Mouse (Mus musculus) limb, embryonic 15.5 days (tissue): ENCODE data around the gene Bcl11a. TPM values are rescaled to one million over a fixed set of nuclear protein-coding genes. Genes with fewer than 3 reads are reported as not detected.
A peak's percentile ranks its signal among the peaks of the same experiment; 100 is the strongest.

Source experiments
- ATAC-seq: fragments of 200-750 bp; cut with Nextera tagmentation; 2 replicates; pipeline ENCODE4 v1.8.0; 2017; ENCODE audit warnings: low read depth, moderate TSS enrichment; ENCODE audit not compliant: insufficient number of reproducible peaks, low FRiP score, low TSS enrichment
- H3K27ac ChIP-seq: fragments of 300-500 bp; sonication (generic); 2 replicates; pipeline ENCODE4 v1.5.1; 2015; ENCODE audit warnings: moderate library complexity, mild to moderate bottlenecking, inconsistent platforms
- H3K27me3 ChIP-seq: fragments of 300-500 bp; sonication (generic); 2 replicates; pipeline ENCODE4 v1.6.1; 2015; ENCODE audit warnings: inconsistent platforms
- H3K36me3 ChIP-seq: fragments of 300-500 bp; sonication (generic); 2 replicates; pipeline ENCODE4 v1.6.1; 2015; ENCODE audit warnings: inconsistent platforms
- H3K4me1 ChIP-seq: fragments of 300-500 bp; sonication (generic); 2 replicates; pipeline ENCODE4 v1.6.1; 2015; ENCODE audit warnings: inconsistent platforms
- H3K4me2 ChIP-seq: fragments of 300-500 bp; sonication (generic); 2 replicates; pipeline ENCODE4 v1.6.1; 2015; ENCODE audit warnings: mild to moderate bottlenecking, inconsistent platforms
- H3K4me3 ChIP-seq: fragments of 300-500 bp; sonication (generic); 2 replicates; pipeline ENCODE4 v1.5.1; 2015; ENCODE audit warnings: mild to moderate bottlenecking, inconsistent platforms
- H3K9ac ChIP-seq: fragments of 300-500 bp; sonication (generic); 2 replicates; pipeline ENCODE4 v1.6.1; 2015; ENCODE audit warnings: inconsistent platforms
- H3K9me3 ChIP-seq: fragments of 300-500 bp; sonication (generic); 2 replicates; pipeline ENCODE4 v1.6.1; 2016; ENCODE audit warnings: inconsistent platforms
- WGBS: fragments of 180-500 bp; shearing (Covaris S2); methylation state at CpG from one replicate; pipeline ENCODE4 v1.1.7; 2015; 5-methylcytosine and 5-hydroxymethylcytosine counted together
- polyA plus RNA-seq: library from polyadenylated mRNA; unstranded; fragments of >200 nt; fragmentation: Nextera tagmentation; extraction: Ambion mirVana; gene quantifications from 2 replicates; pipeline ENCODE4 v1.2.1, GENCODE M21; 2015

The Bcl11a gene
- polyA plus RNA-seq, 1 experiment from 2014 or later, result 60.9 TPM

DNA sequence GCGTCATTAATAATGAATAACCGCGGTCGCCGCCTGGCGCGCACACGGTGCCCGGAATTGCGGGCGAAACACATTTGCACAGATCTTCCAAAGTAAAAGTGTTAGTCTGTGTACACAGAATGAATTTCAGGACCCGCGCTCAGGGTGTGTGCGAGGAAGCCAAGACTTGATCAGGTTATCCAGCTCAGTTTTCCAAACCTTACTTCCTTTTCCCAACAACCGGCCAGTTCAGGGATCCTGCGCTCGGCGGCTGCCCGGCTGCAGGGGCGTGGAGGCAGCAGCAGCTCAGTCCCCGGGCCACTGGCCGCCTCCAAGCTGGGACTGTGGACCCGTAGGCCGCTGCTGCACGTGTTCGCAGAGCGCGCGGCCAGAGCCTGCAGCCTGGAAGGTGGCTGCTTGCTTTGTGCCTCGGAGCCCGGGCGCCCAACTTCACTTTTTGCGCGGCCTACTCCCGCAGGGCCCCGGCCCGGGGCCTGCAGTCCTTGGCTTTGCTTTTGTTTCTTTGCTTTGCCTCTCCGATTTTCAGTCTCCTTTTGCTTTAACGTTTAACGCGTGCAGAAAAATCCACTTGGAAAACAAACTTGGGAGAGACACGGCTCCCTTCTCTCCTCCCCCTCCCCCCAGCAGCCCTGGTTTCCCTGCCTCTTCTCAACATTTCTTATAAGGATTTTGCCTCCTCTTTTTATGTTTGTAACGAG is 4.0 kb downstream of the Bcl11a start:
- H3K27me3 ChIP-seq, result no peaks in the 10 kb centered on the region
- H3K9me3 ChIP-seq, result no peaks in the 10 kb centered on the region
- peaks cover 15% of the 10 kb centered on the region for H3K36me3 ChIP-seq
- peak overlapping the region; percentile 97 for H3K27ac ChIP-seq
- WGBS, result under 1% methylated on average over 43 of the region's 43 CpGs
- peak; percentile 5; the same call in 1 of the 2 replicates for ATAC-seq
- H3K4me3 ChIP-seq, result peak overlapping the region; percentile 62
- H3K9ac ChIP-seq, result peak overlapping the region; percentile 79
- H3K4me2 ChIP-seq, result peak overlapping the region; percentile 94
- peaks cover 29% of the 10 kb centered on the region for H3K4me1 ChIP-seq

DNA sequence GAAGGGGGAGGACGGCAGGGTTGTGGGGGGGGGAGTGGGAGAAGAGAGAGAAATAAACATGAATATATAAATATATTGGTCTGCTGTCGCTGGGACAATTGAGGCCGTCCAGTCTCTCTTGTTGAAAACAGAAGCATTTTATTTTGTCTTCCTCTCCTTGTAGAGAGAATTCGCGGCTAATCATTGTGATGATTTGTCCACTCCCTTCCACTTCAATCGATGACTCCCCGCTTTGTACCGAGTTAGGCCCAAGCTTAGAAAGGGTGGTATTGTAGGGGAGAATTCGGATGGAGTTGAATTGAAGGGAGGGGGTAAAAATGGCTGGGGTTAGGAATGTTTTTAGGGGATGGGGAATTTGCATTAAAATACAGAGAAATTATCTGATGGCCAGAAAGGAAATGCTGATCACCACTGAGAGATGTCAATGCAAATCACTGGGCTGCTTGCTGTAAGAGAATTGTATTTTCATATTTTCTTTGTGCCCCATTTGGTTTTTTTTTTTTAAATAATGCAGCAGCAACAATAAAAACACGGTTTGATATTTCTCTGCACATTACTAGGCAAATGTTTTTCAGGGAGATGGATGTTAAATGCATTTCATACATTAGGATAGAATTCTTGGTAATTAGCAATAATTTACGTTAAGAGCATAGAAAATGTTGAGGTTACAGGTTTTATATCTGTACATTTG is 4.7 kb downstream of the Bcl11a start:
- Histone ChIP-seq H3K27me3 (no peaks in the 10 kb centered on the region), H3K36me3 (peaks cover 22% of the 10 kb centered on the region), H3K9me3 (no peaks in the 10 kb centered on the region), H3K4me3 (peak overlapping the region; percentile 62), H3K4me2 (peak overlapping the region; percentile 94), H3K9ac (peak overlapping the region; percentile 79), H3K4me1 (peaks cover 29% of the 10 kb centered on the region), H3K27ac (peak overlapping the region; percentile 97)
- 9% methylated on average over 11 of the region's 11 CpGs for WGBS
- no peak for ATAC-seq

DNA sequence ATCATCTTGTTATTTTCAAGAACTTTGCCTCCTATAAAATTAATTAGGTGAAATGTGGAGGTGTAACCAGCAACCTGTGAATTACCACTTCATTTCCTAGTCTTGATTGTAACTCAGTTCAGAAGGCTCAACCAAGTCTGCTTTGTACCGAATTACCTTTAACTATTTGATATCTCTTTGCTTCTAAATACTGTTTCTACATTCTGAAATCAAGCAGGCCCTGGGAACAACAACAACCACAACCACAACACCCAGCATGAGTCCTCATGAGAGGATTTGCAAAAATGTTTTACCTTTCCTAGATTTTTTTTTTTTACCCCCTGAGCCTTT is 5.2 kb downstream of the Bcl11a start:
- Histone ChIP-seq H3K4me1 (peaks cover 29% of the 10 kb centered on the region), H3K27me3 (no peaks in the 10 kb centered on the region), H3K9me3 (no peaks in the 10 kb centered on the region), H3K27ac (0 out of 2 replicates have a peak overlapping the region, but pooled peaks have one; percentile 27), H3K9ac (no peak overlapping the region), H3K4me2 (peak overlapping the region; percentile 36), H3K4me3 (peak overlapping the region; percentile 8), H3K36me3 (peaks cover 27% of the 10 kb centered on the region)
- 23% methylated on average over 1 of the region's 1 CpGs for WGBS
- no peak for ATAC-seq

DNA sequence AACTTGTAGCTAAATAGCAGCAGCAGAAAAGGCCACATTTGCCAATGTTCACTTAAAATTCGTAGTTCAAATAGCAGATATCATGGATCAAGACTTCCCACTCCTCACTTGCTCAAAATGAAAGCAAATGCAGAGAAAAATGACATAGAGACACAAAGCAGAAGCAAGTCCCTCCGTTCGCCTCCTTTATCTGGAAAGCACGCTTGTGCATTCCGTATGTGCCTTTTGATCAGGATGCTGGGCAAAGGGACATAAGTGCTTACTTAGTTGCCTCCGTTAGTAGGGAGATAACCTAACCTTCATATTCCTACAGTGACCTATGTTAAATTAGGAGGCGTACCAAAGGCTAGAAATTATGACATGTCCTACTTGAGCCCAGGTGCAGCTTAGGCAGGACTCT is 5.6 kb downstream of the Bcl11a start:
- Histone ChIP-seq H3K27ac (peak overlapping the region; percentile 27; the same call in 1 of the 2 replicates), H3K4me3 (peak overlapping the region; percentile 8), H3K4me1 (peaks cover 29% of the 10 kb centered on the region), H3K36me3 (peaks cover 27% of the 10 kb centered on the region), H3K4me2 (peak overlapping the region; percentile 36), H3K9ac (no peak overlapping the region), H3K27me3 (no peaks in the 10 kb centered on the region), H3K9me3 (no peaks in the 10 kb centered on the region)
- 44% methylated on average over 7 of the region's 7 CpGs for WGBS
- no peak for ATAC-seq

DNA sequence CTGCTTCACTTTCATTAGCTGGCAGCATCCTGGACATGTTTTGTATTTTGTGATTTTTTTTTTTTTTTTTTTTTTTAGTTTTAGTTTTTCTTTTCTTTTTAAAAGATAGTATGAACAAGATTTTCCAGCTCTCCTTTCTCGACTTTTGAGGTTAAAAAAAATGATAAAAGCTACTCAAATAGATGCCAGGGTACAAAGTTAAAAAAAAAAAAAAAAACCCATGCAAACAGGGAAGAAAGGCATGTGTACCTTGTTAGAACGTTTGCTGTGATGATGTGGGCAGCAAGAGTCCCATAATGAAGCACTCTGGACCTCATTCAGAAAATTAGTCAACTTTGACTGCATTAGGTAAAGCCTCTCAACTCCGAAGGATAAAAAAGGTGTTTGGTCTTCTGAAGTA is 6.2 kb downstream of the Bcl11a start:
- H3K4me1 ChIP-seq, result peaks cover 29% of the 10 kb centered on the region
- 29% methylated on average over 3 of the region's 3 CpGs for WGBS
- H3K27me3 ChIP-seq, result no peaks in the 10 kb centered on the region
- H3K4me2 ChIP-seq, result no peak overlapping the region
- no peak overlapping the region for H3K27ac ChIP-seq
- ATAC-seq, result no peak
- no peak overlapping the region for H3K4me3 ChIP-seq
- no peak overlapping the region for H3K9ac ChIP-seq
- peaks cover 27% of the 10 kb centered on the region for H3K36me3 ChIP-seq
- H3K9me3 ChIP-seq, result no peaks in the 10 kb centered on the region

DNA sequence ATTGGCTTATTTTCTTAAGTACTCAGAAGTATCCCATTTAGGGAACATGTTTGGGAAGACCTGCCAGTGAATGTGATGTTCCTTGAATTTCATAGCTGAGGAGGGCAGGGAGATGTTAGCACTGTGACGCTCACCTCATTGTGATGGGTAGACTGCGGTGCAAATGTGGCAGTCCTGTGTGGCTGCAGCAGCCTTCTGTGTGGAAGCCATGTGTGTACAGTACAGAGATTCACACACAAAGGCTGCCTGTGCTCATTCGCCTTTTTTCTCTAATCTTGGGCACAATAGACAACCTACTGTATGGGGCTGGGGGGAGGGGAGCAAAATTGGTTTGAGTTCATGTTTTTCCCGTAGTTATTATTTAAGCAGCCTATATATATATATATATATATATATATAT is 6.7 kb downstream of the Bcl11a start:
- 53% methylated on average over 4 of the region's 4 CpGs for WGBS
- Histone ChIP-seq H3K4me3 (no peak overlapping the region), H3K27ac (no peak overlapping the region), H3K4me2 (no peak overlapping the region), H3K4me1 (peaks cover 29% of the 10 kb centered on the region), H3K9ac (no peak overlapping the region), H3K27me3 (no peaks in the 10 kb centered on the region), H3K9me3 (no peaks in the 10 kb centered on the region), H3K36me3 (peaks cover 27% of the 10 kb centered on the region)
- ATAC-seq, result no peak

DNA sequence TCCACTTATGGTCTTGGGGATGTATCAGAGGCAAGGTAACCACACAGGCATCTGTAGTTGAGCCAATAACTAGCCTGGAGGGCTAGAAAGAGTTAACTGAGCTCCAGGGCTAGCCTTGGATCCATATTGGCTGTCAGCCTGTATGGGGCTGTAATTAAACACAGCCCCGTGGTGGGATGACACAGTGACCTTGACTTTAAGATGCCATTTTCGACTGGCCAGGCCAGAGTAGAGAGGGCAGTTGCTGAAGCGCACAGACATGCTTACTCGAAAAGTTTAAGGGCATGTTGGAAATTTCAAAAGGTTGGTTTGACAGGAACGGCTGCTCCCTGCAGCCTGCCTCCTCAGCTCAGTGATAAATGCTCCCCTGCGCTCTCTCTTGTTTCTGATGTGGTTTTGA is 8.1 kb downstream of the Bcl11a start:
- Histone ChIP-seq H3K27ac (peak overlapping the region; percentile 6; the same call in 1 of the 2 replicates), H3K4me2 (no peak overlapping the region), H3K9ac (no peak overlapping the region), H3K4me3 (no peak overlapping the region), H3K27me3 (no peaks in the 10 kb centered on the region), H3K9me3 (no peaks in the 10 kb centered on the region), H3K4me1 (peaks cover 30% of the 10 kb centered on the region), H3K36me3 (peaks cover 27% of the 10 kb centered on the region)
- 30% methylated on average over 6 of the region's 6 CpGs for WGBS
- no peak for ATAC-seq

DNA sequence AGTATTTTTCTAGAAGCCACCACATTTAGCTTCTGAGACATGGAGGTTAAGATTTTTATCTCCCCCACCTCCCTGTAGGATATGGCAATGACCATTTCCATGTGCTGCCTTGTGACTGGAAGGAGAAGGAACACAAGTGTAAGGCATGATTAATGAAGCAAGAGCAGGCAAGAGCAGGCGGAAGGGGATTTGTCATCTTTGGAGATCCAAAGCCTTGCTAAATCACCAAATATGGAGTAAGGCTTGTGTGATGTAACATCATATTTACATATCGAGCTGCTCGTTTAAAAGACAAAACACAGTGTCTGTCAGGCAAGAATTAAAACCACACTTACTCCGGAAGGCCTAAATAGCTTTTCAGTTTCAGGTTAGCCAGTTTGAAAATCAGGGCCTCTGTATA is 9.2 kb downstream of the Bcl11a start:
- Histone ChIP-seq H3K27ac (peak overlapping the region; percentile 6; the same call in 1 of the 2 replicates), H3K36me3 (peaks cover 27% of the 10 kb centered on the region), H3K4me3 (no peak overlapping the region), H3K4me2 (no peak overlapping the region), H3K9ac (no peak overlapping the region), H3K9me3 (no peaks in the 10 kb centered on the region), H3K27me3 (no peaks in the 10 kb centered on the region), H3K4me1 (peaks cover 37% of the 10 kb centered on the region)
- ATAC-seq, result no peak
- 54% methylated on average over 4 of the region's 4 CpGs for WGBS

DNA sequence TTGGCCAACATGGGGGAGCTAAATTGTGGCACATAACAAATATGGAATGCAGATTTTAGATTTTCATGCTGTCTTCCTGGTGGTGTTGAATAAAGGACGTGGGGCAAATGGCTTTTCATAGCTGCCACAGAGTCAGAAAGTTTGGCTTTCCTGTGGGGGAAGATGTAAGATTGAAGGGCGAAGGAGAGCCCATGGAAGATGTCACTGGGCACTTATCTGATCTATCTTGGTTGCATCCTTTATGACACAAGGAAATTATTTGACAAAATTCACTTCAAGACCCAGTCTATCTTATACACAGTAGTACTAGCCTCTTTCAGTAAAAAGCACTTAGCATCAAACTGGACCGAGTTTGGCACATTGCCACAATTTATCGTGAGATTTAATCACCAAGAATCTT is 12.6 kb downstream of the Bcl11a start:
- no peak overlapping the region for H3K4me2 ChIP-seq
- H3K9me3 ChIP-seq, result no peaks in the 10 kb centered on the region
- H3K27ac ChIP-seq, result no peak overlapping the region
- H3K9ac ChIP-seq, result no peak overlapping the region
- H3K4me3 ChIP-seq, result no peak overlapping the region
- peaks cover 24% of the 10 kb centered on the region for H3K36me3 ChIP-seq
- H3K4me1 ChIP-seq, result peaks cover 47% of the 10 kb centered on the region
- H3K27me3 ChIP-seq, result no peaks in the 10 kb centered on the region
- no peak for ATAC-seq
- 46% methylated on average over 4 of the region's 4 CpGs for WGBS

DNA sequence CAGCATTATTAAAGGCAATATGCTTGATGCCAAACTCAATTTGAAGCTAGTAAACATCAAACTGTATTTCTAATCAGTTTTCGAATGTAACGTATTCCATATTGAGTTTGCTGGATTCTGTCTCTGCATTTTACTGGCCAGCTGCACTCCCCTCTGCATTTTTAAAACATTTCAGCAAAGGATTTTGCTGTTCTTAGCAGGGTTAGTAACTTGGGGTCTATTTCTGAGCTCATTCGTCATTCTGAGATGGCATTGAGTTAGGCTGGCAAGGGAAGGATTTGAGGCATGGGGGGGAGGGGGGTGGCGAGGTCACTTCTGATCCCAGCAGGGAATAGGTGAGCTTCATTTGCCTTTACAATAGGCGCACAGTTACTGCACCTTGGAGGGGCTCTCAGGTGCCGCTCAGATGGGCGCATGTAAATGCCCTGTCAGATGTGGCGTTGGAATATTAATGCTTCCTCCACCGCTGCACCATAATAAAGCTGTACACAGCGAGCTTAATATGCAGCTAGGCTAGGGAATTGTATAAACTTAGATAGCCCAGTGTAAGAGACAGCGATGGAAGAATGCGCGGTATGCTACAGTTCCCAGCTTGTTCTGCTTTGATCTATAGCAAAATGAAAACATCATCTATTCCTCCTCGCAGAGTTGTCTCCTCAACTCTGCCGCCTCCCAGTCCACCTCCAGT is 13.7 kb downstream of the Bcl11a start:
- peaks cover 13% of the 10 kb centered on the region for H3K36me3 ChIP-seq
- peaks cover 41% of the 10 kb centered on the region for H3K4me1 ChIP-seq
- no peaks in the 10 kb centered on the region for H3K9me3 ChIP-seq
- WGBS, result 28% methylated on average over 15 of the region's 15 CpGs
- peak overlapping the region; percentile 57; the same call in 1 of the 2 replicates for H3K27ac ChIP-seq
- no peak overlapping the region for H3K9ac ChIP-seq
- no peaks in the 10 kb centered on the region for H3K27me3 ChIP-seq
- H3K4me2 ChIP-seq, result peak overlapping the region; percentile 36
- H3K4me3 ChIP-seq, result no peak overlapping the region
- ATAC-seq, result no peak

DNA sequence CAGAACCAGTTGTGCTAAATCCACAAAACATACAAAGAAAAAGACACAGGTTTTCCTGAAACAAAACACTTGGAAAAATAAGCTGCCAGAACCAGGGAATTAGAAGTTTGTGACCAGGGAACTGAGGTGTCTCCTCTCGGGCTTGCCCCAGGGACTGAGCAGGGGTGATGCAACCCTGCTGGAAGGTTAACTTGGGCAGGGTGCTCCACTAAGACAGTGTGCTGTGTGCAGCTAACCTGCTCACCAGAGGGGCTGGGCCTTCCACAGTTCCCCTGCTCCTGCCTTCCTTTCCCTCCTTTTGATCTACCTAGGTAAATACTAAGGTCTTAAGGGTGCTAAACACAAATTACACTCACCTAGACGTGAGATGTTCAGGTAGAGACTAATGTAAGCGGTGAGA is 14.8 kb downstream of the Bcl11a start:
- H3K4me2 ChIP-seq, result no peak overlapping the region
- H3K9me3 ChIP-seq, result no peaks in the 10 kb centered on the region
- H3K27ac ChIP-seq, result peak overlapping the region; percentile 57
- no peak overlapping the region for H3K9ac ChIP-seq
- H3K27me3 ChIP-seq, result no peaks in the 10 kb centered on the region
- no peak overlapping the region for H3K4me3 ChIP-seq
- no peak for ATAC-seq
- H3K4me1 ChIP-seq, result peaks cover 49% of the 10 kb centered on the region
- H3K36me3 ChIP-seq, result peaks cover 5% of the 10 kb centered on the region
- 37% methylated on average over 3 of the region's 3 CpGs for WGBS

DNA sequence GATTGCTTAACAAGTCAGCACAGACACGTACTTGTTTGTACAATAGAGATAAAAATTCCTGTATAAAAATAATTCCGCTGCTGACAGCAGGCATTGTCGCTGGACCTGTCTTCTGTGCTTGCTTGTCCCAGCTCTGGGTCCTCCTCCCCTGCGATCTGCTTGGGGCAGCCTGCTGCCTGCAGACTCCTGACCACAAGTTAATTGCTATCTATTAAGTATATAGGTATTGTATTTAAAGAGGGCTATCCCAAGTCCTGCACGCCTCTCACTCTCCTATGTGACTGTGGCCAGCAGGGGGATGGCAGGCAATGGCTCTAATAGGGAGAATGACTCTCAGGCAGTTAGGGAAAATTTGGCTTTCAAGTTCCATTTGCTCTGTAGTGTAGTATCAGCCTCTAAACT is 16.2 kb downstream of the Bcl11a start:
- no peaks in the 10 kb centered on the region for H3K9me3 ChIP-seq
- no peak overlapping the region for H3K4me2 ChIP-seq
- H3K4me1 ChIP-seq, result peaks cover 62% of the 10 kb centered on the region
- 48% methylated on average over 5 of the region's 5 CpGs for WGBS
- no peaks in the 10 kb centered on the region for H3K27me3 ChIP-seq
- H3K9ac ChIP-seq, result no peak overlapping the region
- no peak overlapping the region for H3K4me3 ChIP-seq
- ATAC-seq, result no peak
- H3K27ac ChIP-seq, result peak overlapping the region; percentile 51; the same call in 1 of the 2 replicates
- H3K36me3 ChIP-seq, result no peaks in the 10 kb centered on the region; the same call in 1 of the 2 replicates
